10 mouse cellular contexts compared by ENCODE assay signal in the genomic region with DNA sequence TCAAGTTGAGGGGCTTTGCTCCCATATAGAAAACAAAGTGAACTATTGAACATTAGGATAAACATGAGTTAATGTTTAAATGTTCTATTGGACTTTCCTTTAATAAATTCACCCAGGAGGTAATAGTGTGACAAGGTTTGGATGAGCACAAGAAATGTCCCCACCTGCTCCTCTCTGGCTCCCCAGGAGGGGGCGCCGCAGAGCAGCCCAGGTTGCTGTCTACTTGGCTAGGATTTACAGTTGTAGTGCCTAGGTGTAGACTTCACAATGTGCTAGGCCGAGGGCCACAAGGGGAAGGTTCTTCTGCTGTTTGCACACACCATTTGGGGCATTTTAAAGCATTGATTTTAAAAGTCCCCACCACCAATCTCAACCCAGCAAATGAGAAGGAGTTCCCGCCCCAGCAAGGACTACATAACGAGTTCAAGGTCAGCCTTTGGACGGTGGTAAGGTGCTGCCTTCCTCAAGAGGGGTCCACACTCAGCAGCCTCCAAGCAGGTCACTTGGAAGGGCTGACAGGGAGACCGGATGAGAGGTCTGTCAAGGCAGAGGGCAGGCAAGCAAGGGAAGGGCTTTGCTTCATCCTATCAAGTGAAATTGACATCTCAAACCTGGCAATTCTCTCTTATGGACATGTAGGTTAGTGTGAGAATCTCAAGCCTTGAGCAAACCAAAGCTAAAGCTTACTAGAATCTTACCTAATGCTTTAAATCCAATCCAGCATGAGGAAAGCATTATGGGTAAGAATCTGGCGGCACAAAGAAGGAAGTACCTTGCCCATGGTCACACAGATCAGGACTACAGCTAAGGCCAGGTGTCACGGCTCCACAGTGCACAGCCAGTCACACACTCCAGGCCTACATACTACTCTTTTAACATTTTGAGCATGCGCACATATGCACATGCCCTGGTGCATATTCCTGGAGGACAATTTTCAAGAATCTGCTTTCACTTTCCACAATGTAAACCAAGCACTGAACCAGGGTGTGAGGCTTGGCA. TPM values are rescaled to one million over a fixed set of nuclear protein-coding genes. Genes with fewer than 3 reads are reported as not detected.
DNase-seq lines count a peak whose midpoint lies in the region; ATAC-seq and TF ChIP-seq lines count a peak whose summit lies in the region.
"Had no signal": no experiment of that assay in that cellular context is flagged by ENCODE, and none has a peak within 500 bp of the region (broad histone marks: within the 10 kb centered on the region; RNA-seq: fewer than 3 reads in every experiment).

No protein-coding gene starts in this region.

- no peaks in the 10 kb centered on the region for H3K9me3 ChIP-seq in hindbrain, embryonic 11.5 days (ENCODE audit: control insufficient read depth, low read length)
- no peaks in the 10 kb centered on the region for H3K9me3 ChIP-seq in hindbrain, embryonic 12.5 days (replicated peaks)
- H3K9me3 ChIP-seq in MEL (replicated peaks; ENCODE audit: insufficient read depth, low read length): no peaks in the 10 kb centered on the region
- no peaks in the 10 kb centered on the region for H3K9me3 ChIP-seq in heart, postnatal 0 days (replicated peaks; ENCODE audit: control insufficient read depth, low read length)
- no peaks in the 10 kb centered on the region for H3K9me3 ChIP-seq in stomach, postnatal 0 days (ENCODE audit: control insufficient read depth, low read length)
- H3K9me3 ChIP-seq: embryonic facial prominence, embryonic 13.5 days; limb, embryonic 15.5 days had no signal

- no peaks in the 10 kb centered on the region for H3K36me3 ChIP-seq in hindbrain, embryonic 11.5 days (ENCODE audit: control insufficient read depth, insufficient read depth, low read length)
- peaks cover 17% of the 10 kb centered on the region for H3K36me3 ChIP-seq in hindbrain, embryonic 12.5 days
- peaks cover 3 to 7% of the 10 kb centered on the region in 2 experiments; a peak in 2 of 4 replicates for H3K36me3 ChIP-seq in MEL (ENCODE audit: control insufficient read depth in 1 of 2, insufficient read depth in 2 of 2, low read length in 2 of 2)
- H3K36me3 ChIP-seq in heart, postnatal 0 days (replicated peaks; ENCODE audit: control insufficient read depth, insufficient read depth, low read length): peaks cover 18% of the 10 kb centered on the region
- 0 out of 2 replicates have a peak, but pooled peaks cover 2% of the 10 kb centered on the region for H3K36me3 ChIP-seq in stomach, postnatal 0 days (ENCODE audit: control insufficient read depth, insufficient read depth, low read length)

- 69% methylated on average over 10 of the region's 10 CpGs for WGBS in hindbrain, embryonic 11.5 days
- WGBS in hindbrain, embryonic 12.5 days: 71% methylated on average over 10 of the region's 10 CpGs
- 62% methylated on average over 10 of the region's 10 CpGs for WGBS in heart, postnatal 0 days
- 68% methylated on average over 10 of the region's 10 CpGs for WGBS in stomach, postnatal 0 days

- H3K4me1 ChIP-seq in hindbrain, embryonic 11.5 days (replicated peaks; ENCODE audit: control insufficient read depth, insufficient read depth, low read length): no peaks in the 10 kb centered on the region
- H3K4me1 ChIP-seq in hindbrain, embryonic 12.5 days: peaks cover 8% of the 10 kb centered on the region; the same call in 1 of the 2 replicates
- H3K4me1 ChIP-seq in MEL (ENCODE audit: control insufficient read depth in 1 of 2, insufficient read depth in 2 of 2, low read length in 2 of 2): peaks cover 4 to 9% of the 10 kb centered on the region in 2 experiments; a peak in 3 of 4 replicates
- H3K4me1 ChIP-seq in heart, postnatal 0 days (ENCODE audit: control insufficient read depth, insufficient read depth): peaks cover 4% of the 10 kb centered on the region; the same call in 1 of the 2 replicates
- no peaks in the 10 kb centered on the region for H3K4me1 ChIP-seq in stomach, postnatal 0 days (replicated peaks; ENCODE audit: control insufficient read depth, insufficient read depth)
- H3K4me1 ChIP-seq: limb, embryonic 15.5 days had no signal

- no peak overlapping the region for H3K4me2 ChIP-seq in hindbrain, embryonic 11.5 days (replicated peaks; ENCODE audit: low read depth, low read length)
- no peak overlapping the region for H3K4me2 ChIP-seq in hindbrain, embryonic 12.5 days (replicated peaks)
- H3K4me2 ChIP-seq in heart, postnatal 0 days (ENCODE audit: low read depth, low read length): peak overlapping the region; percentile 54
- H3K4me2 ChIP-seq in stomach, postnatal 0 days (replicated peaks; ENCODE audit: low read depth): no peak overlapping the region
- H3K4me2 ChIP-seq: embryonic facial prominence, embryonic 13.5 days; limb, embryonic 15.5 days had no signal

- no peak for TF ChIP-seq EP300 in MEL (IDR thresholded peaks at IDR 0.05; ENCODE audit: low read depth in 1 of 2, low read length in 2 of 2)
- no peak for TF ChIP-seq EP300 in heart, postnatal 0 days (IDR thresholded peaks at IDR 0.05; ENCODE audit: low read depth)
- no peak for TF ChIP-seq EP300 in stomach, postnatal 0 days (optimal IDR thresholded peaks at IDR 0.05)

- no peak overlapping the region for H3K4me3 ChIP-seq in hindbrain, embryonic 11.5 days (ENCODE audit: low read depth, low read length)
- H3K4me3 ChIP-seq in hindbrain, embryonic 12.5 days: no peak overlapping the region
- H3K4me3 ChIP-seq in MEL (ENCODE audit: control insufficient read depth in 1 of 2, insufficient read depth in 1 of 2, low read depth in 2 of 2, low read length in 2 of 2): peak overlapping the region; percentile 52 to 53
- H3K4me3 ChIP-seq in heart, postnatal 0 days (ENCODE audit: low read depth, low read length): no peak overlapping the region; the same call in 1 of the 2 replicates
- H3K4me3 ChIP-seq in stomach, postnatal 0 days (ENCODE audit: low read depth, low read length): no peak overlapping the region
- H3K4me3 ChIP-seq: embryonic facial prominence, embryonic 13.5 days; limb, embryonic 15.5 days had no signal

- H3K27me3 ChIP-seq in hindbrain, embryonic 11.5 days (ENCODE audit: control insufficient read depth, insufficient read depth, low read length): no peaks in the 10 kb centered on the region
- H3K27me3 ChIP-seq in hindbrain, embryonic 12.5 days: no peaks in the 10 kb centered on the region
- no peaks in the 10 kb centered on the region for H3K27me3 ChIP-seq in MEL (ENCODE audit: control insufficient read depth in 1 of 2, insufficient read depth in 2 of 2, low read length in 2 of 2)
- H3K27me3 ChIP-seq in heart, postnatal 0 days (ENCODE audit: control insufficient read depth, insufficient read depth, low read length): no peaks in the 10 kb centered on the region
- H3K27me3 ChIP-seq in stomach, postnatal 0 days (ENCODE audit: control insufficient read depth, insufficient read depth, low read length): no peaks in the 10 kb centered on the region
- H3K27me3 ChIP-seq: embryonic facial prominence, embryonic 13.5 days; limb, embryonic 15.5 days had no signal

- DNase-seq in hindbrain, embryonic 11.5 days (ENCODE audit: low spot score): peak; percentile 74
- DNase-seq in MEL (ENCODE audit: low read depth, low spot score): peak; percentile 82
- DNase-seq in cerebellum, adult 8-10 months: peak; percentile 68
- peak; percentile 62 for DNase-seq in heart, postnatal 0 days (ENCODE audit: low spot score)
- peak; percentile 44 for DNase-seq in left cerebral cortex, adult 11 months (ENCODE audit: low spot score)
- peak; percentile 82 for DNase-seq in stomach, postnatal 0 days (ENCODE audit: low spot score)

- no peak overlapping the region for H3K9ac ChIP-seq in hindbrain, embryonic 11.5 days (ENCODE audit: low read depth, low read length)
- H3K9ac ChIP-seq in hindbrain, embryonic 12.5 days: no peak overlapping the region
- peak overlapping the region; percentile 60 for H3K9ac ChIP-seq in MEL (ENCODE audit: control insufficient read depth, low read depth, low read length, poor library complexity, severe bottlenecking)
- H3K9ac ChIP-seq in heart, postnatal 0 days (replicated peaks; ENCODE audit: low read depth, low read length): no peak overlapping the region
- H3K9ac ChIP-seq in stomach, postnatal 0 days (ENCODE audit: low read length): no peak overlapping the region
- H3K9ac ChIP-seq: limb, embryonic 15.5 days had no signal

- no peak overlapping the region for H3K27ac ChIP-seq in hindbrain, embryonic 11.5 days (ENCODE audit: low read depth, low read length)
- H3K27ac ChIP-seq in hindbrain, embryonic 12.5 days: no peak overlapping the region
- no peak overlapping the region for H3K27ac ChIP-seq in MEL (ENCODE audit: control insufficient read depth, low read depth, low read length)
- H3K27ac ChIP-seq in heart, postnatal 0 days (ENCODE audit: low read depth): no peak overlapping the region
- H3K27ac ChIP-seq in stomach, postnatal 0 days (replicated peaks): no peak overlapping the region
- H3K27ac ChIP-seq: embryonic facial prominence, embryonic 13.5 days; limb, embryonic 15.5 days had no signal

- TF ChIP-seq RAD21 in MEL (IDR thresholded peaks at IDR 0.05; ENCODE audit: low read depth, low read length): peak; percentile 69

- ATAC-seq in hindbrain, embryonic 11.5 days (ENCODE audit: low FRiP score): no peak
- ATAC-seq in hindbrain, embryonic 12.5 days (ENCODE audit: low FRiP score): no peak
- peak; percentile 67 for ATAC-seq in heart, postnatal 0 days (ENCODE audit: insufficient read depth, low read depth)
- ATAC-seq in megakaryocyte, adult 5-6 weeks (ENCODE audit: poor library complexity, severe bottlenecking): peak; percentile 96
- 0 out of 2 replicates have a peak, but pooled peaks have one; percentile 21 for ATAC-seq in stomach, postnatal 0 days (ENCODE audit: low FRiP score, low TSS enrichment)

- TF ChIP-seq POLR2A in MEL (IDR thresholded peaks at IDR 0.05; ENCODE audit: control insufficient read depth in 1 of 2, insufficient read depth in 1 of 2, low read depth in 1 of 2, low read length in 2 of 2, poor library complexity in 1 of 2): no peak

- TF ChIP-seq CTCF in MEL (IDR thresholded peaks at IDR 0.05 in 2 of 3, conservative IDR thresholded peaks at IDR 0.05 in 1 of 3; ENCODE audit: control insufficient read depth in 1 of 3, insufficient read depth in 1 of 3, low read depth in 2 of 3, low read length in 3 of 3, poor library complexity in 1 of 3, severe bottlenecking in 1 of 3): peak; percentile 94 to 95 (median 94)
- TF ChIP-seq CTCF in heart, postnatal 0 days (IDR thresholded peaks at IDR 0.05; ENCODE audit: low read depth): peak; percentile 85
- TF ChIP-seq CTCF in stomach, postnatal 0 days (IDR thresholded peaks at IDR 0.05; ENCODE audit: low read depth): peak; percentile 91

- no peaks in the 10 kb centered on the region for H3K79me2 ChIP-seq in MEL (ENCODE audit: control insufficient read depth, insufficient read depth, low read length, poor library complexity)

RNA-seq across cellular contexts. Expression of a gene that starts 15.9 kb away (rescaled TPM):
- polyA plus RNA-seq in hindbrain, embryonic 11.5 days (2014; fragmentation: Nextera tagmentation; extraction: Ambion mirVana): 32.1 and 32.6 TPM in 2 replicates
- polyA plus RNA-seq in hindbrain, embryonic 12.5 days (2016; fragmentation: Nextera tagmentation; extraction: Ambion mirVana): 46.5 and 50.2 TPM in 2 replicates
- 54.9 and 69.1 TPM in 2 replicates for total RNA-seq in MEL (2012; rRNA removed)
- 100 to 1,000 TPM in 1 of 2 experiments, not detected in 1; 201 TPM for polyA plus RNA-seq in MEL (2012; ENCODE audit: insufficient read depth in 1 of 2, insufficient read length in 2 of 2, low read depth in 1 of 2, low replicate concordance in 2 of 2, missing spikeins in 1 of 2)
- total RNA-seq in heart, postnatal 0 days (2014; rRNA removed; ENCODE audit: low replicate concordance): 17.3 and 77.9 TPM in 2 replicates
- polyA plus RNA-seq in heart, postnatal 0 days (2015; fragmentation: Nextera tagmentation; extraction: Ambion mirVana): 12.7 and 12.8 TPM in 2 replicates
- total RNA-seq in megakaryocyte, adult 5-6 weeks (2015): 16.3 and 20.9 TPM in 2 replicates
- 21.8 and 23.1 TPM in 2 replicates for total RNA-seq in megakaryocyte, adult 5-6 weeks (2017)
- 20.2 and 20.7 TPM in 2 replicates for polyA plus RNA-seq in stomach, postnatal 0 days (2015; fragmentation: Nextera tagmentation; extraction: Ambion mirVana)

RNA-seq across cellular contexts. Expression of a gene that starts 22.0 kb away (rescaled TPM):
- 0.62 and 0.89 TPM in 2 replicates for polyA plus RNA-seq in hindbrain, embryonic 11.5 days (2014; fragmentation: Nextera tagmentation; extraction: Ambion mirVana)
- polyA plus RNA-seq in hindbrain, embryonic 12.5 days (2016; fragmentation: Nextera tagmentation; extraction: Ambion mirVana): 0.33 and 0.37 TPM in 2 replicates
- 4.7 and 6.4 TPM in 2 replicates for total RNA-seq in MEL (2012; rRNA removed)
- 10 to 100 TPM in 1 of 2 experiments, not detected in 1; 12.4 TPM for polyA plus RNA-seq in MEL (2012; ENCODE audit: insufficient read depth in 1 of 2, insufficient read length in 2 of 2, low read depth in 1 of 2, low replicate concordance in 2 of 2, missing spikeins in 1 of 2)
- 0.19 TPM in 1 of 2 replicates, not detected in the other for total RNA-seq in heart, postnatal 0 days (2014; rRNA removed; ENCODE audit: low replicate concordance)
- 0.45 and 1.1 TPM in 2 replicates for polyA plus RNA-seq in heart, postnatal 0 days (2015; fragmentation: Nextera tagmentation; extraction: Ambion mirVana)
- not detected in 2 replicates for total RNA-seq in megakaryocyte, adult 5-6 weeks (2015)
- not detected in 2 replicates for total RNA-seq in megakaryocyte, adult 5-6 weeks (2017)
- 0.59 and 0.71 TPM in 2 replicates for polyA plus RNA-seq in stomach, postnatal 0 days (2015; fragmentation: Nextera tagmentation; extraction: Ambion mirVana)

RNA-seq across cellular contexts. Expression of a gene that starts 25.9 kb away (rescaled TPM):
- polyA plus RNA-seq in hindbrain, embryonic 11.5 days (2014; fragmentation: Nextera tagmentation; extraction: Ambion mirVana): 11.4 and 12.9 TPM in 2 replicates
- 12.1 and 12.5 TPM in 2 replicates for polyA plus RNA-seq in hindbrain, embryonic 12.5 days (2016; fragmentation: Nextera tagmentation; extraction: Ambion mirVana)
- 1.3 and 1.4 TPM in 2 replicates for total RNA-seq in MEL (2012; rRNA removed)
- 1 to 10 TPM in 1 of 2 experiments, not detected in 1; 7.4 TPM for polyA plus RNA-seq in MEL (2012; ENCODE audit: insufficient read depth in 1 of 2, insufficient read length in 2 of 2, low read depth in 1 of 2, low replicate concordance in 2 of 2, missing spikeins in 1 of 2)
- total RNA-seq in heart, postnatal 0 days (2014; rRNA removed; ENCODE audit: low replicate concordance): 3.6 and 10.9 TPM in 2 replicates
- 17.6 and 17.9 TPM in 2 replicates for polyA plus RNA-seq in heart, postnatal 0 days (2015; fragmentation: Nextera tagmentation; extraction: Ambion mirVana)
- 8.0 and 10.1 TPM in 2 replicates for total RNA-seq in megakaryocyte, adult 5-6 weeks (2015)
- 6.5 and 12.1 TPM in 2 replicates for total RNA-seq in megakaryocyte, adult 5-6 weeks (2017)
- polyA plus RNA-seq in stomach, postnatal 0 days (2015; fragmentation: Nextera tagmentation; extraction: Ambion mirVana): 19.4 and 19.6 TPM in 2 replicates

RNA-seq across cellular contexts. Expression of a gene that starts 52.8 kb away (rescaled TPM):
- polyA plus RNA-seq in hindbrain, embryonic 11.5 days (2014; fragmentation: Nextera tagmentation; extraction: Ambion mirVana): 32.5 and 34.4 TPM in 2 replicates
- polyA plus RNA-seq in hindbrain, embryonic 12.5 days (2016; fragmentation: Nextera tagmentation; extraction: Ambion mirVana): 24.1 and 26.8 TPM in 2 replicates
- total RNA-seq in MEL (2012; rRNA removed): 0.20 and 0.31 TPM in 2 replicates
- 1 to 10 TPM in 1 of 2 experiments, not detected in 1; 6.7 TPM for polyA plus RNA-seq in MEL (2012; ENCODE audit: insufficient read depth in 1 of 2, insufficient read length in 2 of 2, low read depth in 1 of 2, low replicate concordance in 2 of 2, missing spikeins in 1 of 2)
- 99.4 and 111 TPM in 2 replicates for total RNA-seq in heart, postnatal 0 days (2014; rRNA removed; ENCODE audit: low replicate concordance)
- polyA plus RNA-seq in heart, postnatal 0 days (2015; fragmentation: Nextera tagmentation; extraction: Ambion mirVana): 132 and 136 TPM in 2 replicates
- total RNA-seq in megakaryocyte, adult 5-6 weeks (2015): 320 and 346 TPM in 2 replicates
- total RNA-seq in megakaryocyte, adult 5-6 weeks (2017): 156 and 179 TPM in 2 replicates
- 892 and 954 TPM in 2 replicates for polyA plus RNA-seq in stomach, postnatal 0 days (2015; fragmentation: Nextera tagmentation; extraction: Ambion mirVana)

Comparison
In these comparisons a context has a peak if more than half of its experiments do, and no peak if none do; other contexts are left out.
1. ATAC-seq: peak in heart, postnatal 0 days (single experiment), megakaryocyte, adult 5-6 weeks (single experiment) and stomach, postnatal 0 days (single experiment); none in hindbrain, embryonic 11.5 days (single experiment) and hindbrain, embryonic 12.5 days (single experiment).
2. H3K4me3 ChIP-seq: peak in MEL (2 of 2); none in hindbrain, embryonic 11.5 days (single experiment), hindbrain, embryonic 12.5 days (single experiment), heart, postnatal 0 days (single experiment) and stomach, postnatal 0 days (single experiment).
3. Peak in every context shown above with its lines, with median percentiles within 50 percentile points of each other: DNase-seq and CTCF ChIP-seq.